Comparison of ENCODE assay signal across 13 mouse cellular contexts in genomic region chr3:81910286-81911036, GRCm38 (mm10). TPM values are rescaled to one million over a fixed set of nuclear protein-coding genes. Genes with fewer than 3 reads are reported as not detected.
A peak's percentile ranks its signal among the peaks of the same experiment; 100 is the strongest.
DNase-seq lines count a peak whose midpoint lies in the region; ATAC-seq and TF ChIP-seq lines count a peak whose summit lies in the region.
"Had no signal": no experiment of that assay in that cellular context is flagged by ENCODE, and none has a peak within 500 bp of the region (broad histone marks: within the 10 kb centered on the region; RNA-seq: fewer than 3 reads in every experiment).

No protein-coding gene starts in this region.

- TF ChIP-seq POLR2A in limb, embryonic 14.5 days (IDR thresholded peaks at IDR 0.05; ENCODE audit: borderline replicate concordance, extremely low read depth, insufficient read depth, insufficient read length) = no peak

- TF ChIP-seq CTCF in midbrain, postnatal 0 days (IDR thresholded peaks at IDR 0.05) = no peak
- no peak for TF ChIP-seq CTCF in forebrain, postnatal 0 days (IDR thresholded peaks at IDR 0.05; ENCODE audit: low read depth)

- no peak overlapping the region for H3K27ac ChIP-seq in midbrain, postnatal 0 days (ENCODE audit: low read depth, low read length)
- H3K27ac ChIP-seq in midbrain, embryonic 16.5 days (ENCODE audit: low read length) = no peak overlapping the region
- H3K27ac ChIP-seq in forebrain, postnatal 0 days (ENCODE audit: low read depth, low read length) = no peak overlapping the region
- no peak overlapping the region for H3K27ac ChIP-seq in limb, embryonic 14.5 days (replicated peaks; ENCODE audit: low read depth, low read length)
- H3K27ac ChIP-seq: liver, embryonic 14.5 days had no signal

- 41% methylated on average over 6 of the region's 6 CpGs for WGBS in midbrain, postnatal 0 days
- 31% methylated on average over 6 of the region's 6 CpGs for WGBS in midbrain, embryonic 16.5 days
- 18% methylated on average over 6 of the region's 6 CpGs for WGBS in forebrain, postnatal 0 days
- 58% methylated on average over 6 of the region's 6 CpGs for WGBS in limb, embryonic 14.5 days

- peaks cover 3% of the 10 kb centered on the region; the same call in 1 of the 2 replicates for H3K4me1 ChIP-seq in midbrain, postnatal 0 days (ENCODE audit: insufficient read depth, low read length)
- 0 out of 2 replicates have a peak, but pooled peaks cover 3% of the 10 kb centered on the region for H3K4me1 ChIP-seq in midbrain, embryonic 16.5 days (ENCODE audit: control insufficient read depth, insufficient read depth, low read length)
- H3K4me1 ChIP-seq in forebrain, postnatal 0 days (ENCODE audit: insufficient read depth) = no peaks in the 10 kb centered on the region
- no peaks in the 10 kb centered on the region for H3K4me1 ChIP-seq in limb, embryonic 14.5 days (ENCODE audit: control insufficient read depth, insufficient read depth, low read length)
- H3K4me1 ChIP-seq: megakaryocyte, embryonic 14.5 days had no signal

- no peaks in the 10 kb centered on the region for H3K27me3 ChIP-seq in midbrain, postnatal 0 days (ENCODE audit: insufficient read depth, low read length)
- H3K27me3 ChIP-seq in midbrain, embryonic 16.5 days (ENCODE audit: control insufficient read depth, insufficient read depth, low read depth, low read length) = no peaks in the 10 kb centered on the region
- H3K27me3 ChIP-seq in forebrain, postnatal 0 days (ENCODE audit: insufficient read depth, low read length) = no peaks in the 10 kb centered on the region
- no peaks in the 10 kb centered on the region for H3K27me3 ChIP-seq in limb, embryonic 14.5 days (ENCODE audit: control insufficient read depth, insufficient read depth, low read length)
- H3K27me3 ChIP-seq: megakaryocyte, embryonic 14.5 days had no signal

- H3K9me3 ChIP-seq in midbrain, postnatal 0 days (ENCODE audit: low read length) = peaks cover 4% of the 10 kb centered on the region; the same call in 1 of the 2 replicates
- H3K9me3 ChIP-seq in midbrain, embryonic 16.5 days (replicated peaks; ENCODE audit: control insufficient read depth, low read length, poor library complexity, severe bottlenecking) = no peaks in the 10 kb centered on the region
- H3K9me3 ChIP-seq in forebrain, postnatal 0 days (ENCODE audit: low read length) = no peaks in the 10 kb centered on the region
- H3K9me3 ChIP-seq in limb, embryonic 14.5 days (ENCODE audit: control insufficient read depth, low read length) = no peaks in the 10 kb centered on the region
- H3K9me3 ChIP-seq: megakaryocyte, embryonic 14.5 days had no signal

- ATAC-seq in midbrain, postnatal 0 days (ENCODE audit: low FRiP score) = no peak
- no peak for ATAC-seq in midbrain, embryonic 16.5 days
- ATAC-seq in forebrain, postnatal 0 days = peak; percentile 72
- ATAC-seq in limb, embryonic 14.5 days (ENCODE audit: low FRiP score, low read depth) = peak; percentile 81
- no peak for ATAC-seq in megakaryocyte progenitor cell, adult 5-6 weeks (replicated peaks; ENCODE audit: poor library complexity)
- ATAC-seq: lung, postnatal 0 days had no signal

- H3K36me3 ChIP-seq in midbrain, postnatal 0 days (ENCODE audit: insufficient read depth, low read length) = no peaks in the 10 kb centered on the region
- H3K36me3 ChIP-seq in midbrain, embryonic 16.5 days (ENCODE audit: control insufficient read depth, insufficient read depth, low read length) = no peaks in the 10 kb centered on the region
- H3K36me3 ChIP-seq in forebrain, postnatal 0 days (ENCODE audit: insufficient read depth) = no peaks in the 10 kb centered on the region
- no peaks in the 10 kb centered on the region for H3K36me3 ChIP-seq in limb, embryonic 14.5 days (ENCODE audit: control insufficient read depth, insufficient read depth, low read length)

- H3K4me2 ChIP-seq in midbrain, postnatal 0 days (ENCODE audit: low read depth, low read length, poor library complexity, severe bottlenecking) = no peak overlapping the region
- no peak overlapping the region for H3K4me2 ChIP-seq in midbrain, embryonic 16.5 days (ENCODE audit: low read length)
- no peak overlapping the region for H3K4me2 ChIP-seq in forebrain, postnatal 0 days (ENCODE audit: low read depth)
- no peak overlapping the region for H3K4me2 ChIP-seq in limb, embryonic 14.5 days (replicated peaks; ENCODE audit: low read depth, low read length, severe bottlenecking)

- no peak overlapping the region for H3K4me3 ChIP-seq in midbrain, postnatal 0 days (ENCODE audit: low read depth, low read length)
- no peak overlapping the region for H3K4me3 ChIP-seq in midbrain, embryonic 16.5 days (ENCODE audit: low read depth, low read length)
- no peak overlapping the region for H3K4me3 ChIP-seq in forebrain, postnatal 0 days (ENCODE audit: low read depth, low read length)
- no peak overlapping the region for H3K4me3 ChIP-seq in limb, embryonic 14.5 days (replicated peaks; ENCODE audit: low read length)
- H3K4me3 ChIP-seq: megakaryocyte, embryonic 14.5 days had no signal

- peak; percentile 23 for DNase-seq in adrenal gland, adult 2 months
- DNase-seq in adrenal gland, postnatal 10 days = no peak
- DNase-seq in midbrain, postnatal 0 days (ENCODE audit: low spot score) = peak; percentile 61
- DNase-seq in forebrain, postnatal 0 days = no peak
- DNase-seq in limb, embryonic 14.5 days (ENCODE audit: low spot score) = peak; percentile 71
- DNase-seq in layer of hippocampus, postnatal 14 days (ENCODE audit: low spot score in 2 of 2) = no peak
- DNase-seq: cerebellum, adult 2 months; kidney, adult 9 months had no signal

- H3K9ac ChIP-seq in midbrain, postnatal 0 days (replicated peaks; ENCODE audit: low read length, poor library complexity, severe bottlenecking) = no peak overlapping the region
- no peak overlapping the region for H3K9ac ChIP-seq in midbrain, embryonic 16.5 days (ENCODE audit: low read depth, low read length)
- no peak overlapping the region for H3K9ac ChIP-seq in forebrain, postnatal 0 days
- no peak overlapping the region for H3K9ac ChIP-seq in limb, embryonic 14.5 days (ENCODE audit: low read depth, low read length, severe bottlenecking)
- H3K9ac ChIP-seq: liver, embryonic 14.5 days had no signal

RNA-seq across cellular contexts. Expression of gene Ctso, which starts 21.9 kb away (rescaled TPM):
- 10 to 100 TPM; 32.6 to 68.2 TPM for total RNA-seq in adrenal gland, adult 2 months (2021)
- polyA plus RNA-seq in adrenal gland, adult 2 months (2012; rRNA removed) = 9.0 and 10.0 TPM in 2 replicates
- total RNA-seq in adrenal gland, postnatal 10 days (2021) = 10 to 100 TPM; 29.4 to 36.3 TPM
- 8.6 and 8.8 TPM in 2 replicates for total RNA-seq in midbrain, postnatal 0 days (2014; rRNA removed)
- polyA plus RNA-seq in midbrain, postnatal 0 days (2015; fragmentation: Nextera tagmentation; extraction: Ambion mirVana) = 11.2 and 12.0 TPM in 2 replicates
- polyA plus RNA-seq in midbrain, embryonic 16.5 days (2015; fragmentation: Nextera tagmentation; extraction: Ambion mirVana) = 7.4 and 7.6 TPM in 2 replicates
- total RNA-seq in forebrain, postnatal 0 days (2014; rRNA removed) = 6.1 and 9.2 TPM in 2 replicates
- 11.8 and 13.6 TPM in 2 replicates for polyA plus RNA-seq in forebrain, postnatal 0 days (2015; fragmentation: Nextera tagmentation; extraction: Ambion mirVana)
- polyA plus RNA-seq in limb, embryonic 14.5 days (2012; rRNA removed) = 6.8 and 7.1 TPM in 2 replicates
- 11.4 and 14.2 TPM in 2 replicates for polyA plus RNA-seq in limb, embryonic 14.5 days (2014; fragmentation: Nextera tagmentation; extraction: Ambion mirVana)
- total RNA-seq in megakaryocyte progenitor cell, adult 5-6 weeks (2015) = 10.3 and 12.2 TPM in 2 replicates
- total RNA-seq in megakaryocyte progenitor cell, adult 5-6 weeks (2017) = 4.2 and 10.5 TPM in 2 replicates
- 10 to 100 TPM; 16.8 to 18.4 TPM for total RNA-seq in layer of hippocampus, postnatal 14 days (2021)

Comparison
In these comparisons a context has a peak if more than half of its experiments do, and no peak if none do; other contexts are left out.
1. DNase-seq: peak in adrenal gland, adult 2 months (single experiment), midbrain, postnatal 0 days (single experiment) and limb, embryonic 14.5 days (single experiment); none in adrenal gland, postnatal 10 days (single experiment), forebrain, postnatal 0 days (single experiment) and layer of hippocampus, postnatal 14 days (0 of 2).
2. ATAC-seq: peak in forebrain, postnatal 0 days (single experiment) and limb, embryonic 14.5 days (single experiment); none in midbrain, postnatal 0 days (single experiment), midbrain, embryonic 16.5 days (single experiment) and megakaryocyte progenitor cell, adult 5-6 weeks (single experiment).